18 mouse cellular contexts compared by ENCODE assay signal in genomic region chr6:81517185-81517584, GRCm38 (mm10).
A peak's percentile ranks its signal among the peaks of the same experiment; 100 is the strongest.
DNase-seq lines count a peak whose midpoint lies in the region; TF ChIP-seq lines count a peak whose summit lies in the region.
"Had no signal": no experiment of that assay in that cellular context is flagged by ENCODE, and none has a peak within 500 bp of the region (broad histone marks: within the 10 kb centered on the region; RNA-seq: fewer than 3 reads in every experiment).

No protein-coding gene starts in this region.

- H3K27ac ChIP-seq in embryonic fibroblast, embryonic 13.5 days (ENCODE audit: insufficient read depth, low read length), result peak overlapping the region; percentile 18; the same call in 1 of the 2 replicates
- H3K27ac ChIP-seq: embryonic facial prominence, embryonic 10.5 days; embryonic facial prominence, embryonic 12.5 days; forebrain, embryonic 10.5 days; forebrain, embryonic 12.5 days had no signal

- TF ChIP-seq CTCF in embryonic fibroblast, embryonic 13.5 days (IDR thresholded peaks at IDR 0.05; ENCODE audit: borderline replicate concordance, insufficient read depth, low read length), result no peak

- H3K4me3 ChIP-seq in embryonic fibroblast, embryonic 13.5 days (ENCODE audit: insufficient read depth, low read length), result no peak overlapping the region
- H3K4me3 ChIP-seq: embryonic facial prominence, embryonic 10.5 days; embryonic facial prominence, embryonic 12.5 days; erythroblast, embryonic 14.5 days; forebrain, embryonic 10.5 days; forebrain, embryonic 12.5 days had no signal

- DNase-seq in right cerebral cortex, adult 18-20 months, result peak; percentile 29
- DNase-seq in right cerebral cortex, postnatal 25 days, result no peak
- DNase-seq in heart, adult 11 months, result no peak
- no peak for DNase-seq in ovary, adult 18-20 months (ENCODE audit: low spot score)
- DNase-seq: adrenal gland, adult 2 months; adrenal gland, postnatal 10 days; adrenal gland, postnatal 25 days; cerebellum, adult 11-12 months; cerebellum, adult 2 months; cerebellum, adult 9-10 months; cerebellum, postnatal 10 days; cerebellum, postnatal 25 days had no signal

- H3K4me1 ChIP-seq in embryonic fibroblast, embryonic 13.5 days (ENCODE audit: control insufficient read depth, insufficient read depth, low read length), result peaks cover 3% of the 10 kb centered on the region; the same call in 1 of the 2 replicates
- H3K4me1 ChIP-seq: embryonic facial prominence, embryonic 10.5 days; embryonic facial prominence, embryonic 12.5 days; forebrain, embryonic 10.5 days; forebrain, embryonic 12.5 days had no signal

- no peak for TF ChIP-seq POLR2A in embryonic fibroblast, embryonic 13.5 days (IDR thresholded peaks at IDR 0.05; ENCODE audit: low read depth, low read length)
